Mouse (Mus musculus) heart, postnatal 0 days (tissue): ENCODE data around the gene Trmt1l.

Source experiments
- CTCF ChIP-seq: IDR thresholded peaks from 2 replicates; pipeline ENCODE4 v1.5.1; 2016; ENCODE audit warnings: antibody characterized with exemption, control low read depth, low read depth
- EP300 ChIP-seq: IDR thresholded peaks from 2 replicates; pipeline ENCODE4 v1.6.1; 2016; ENCODE audit warnings: antibody characterized with exemption, low read depth

DNA sequence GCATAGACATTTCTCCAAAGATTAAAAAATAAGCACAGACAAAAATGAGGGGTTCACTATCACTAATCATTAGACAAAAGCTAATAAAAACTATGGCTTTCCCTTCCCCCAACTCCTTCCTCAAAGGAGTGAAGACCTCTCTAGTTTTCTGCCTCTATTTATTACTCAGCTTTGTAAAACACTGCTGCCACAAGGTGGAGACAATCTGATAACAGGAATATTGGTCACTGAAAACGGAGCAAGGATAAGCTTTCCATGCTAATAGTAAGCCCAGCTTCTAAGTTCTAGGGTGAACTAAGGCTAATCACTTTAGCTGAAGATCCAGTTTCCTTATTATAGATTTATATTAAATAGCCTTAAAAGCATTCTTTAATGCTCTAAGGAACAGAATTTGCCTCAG lies 64.1 kb downstream of the Trmt1l start:
- TF ChIP-seq EP300: no peak
- peak; percentile 32; the same call in 1 of the 2 replicates for TF ChIP-seq CTCF
